Mouse (Mus musculus) left cerebral cortex, adult 6 months (tissue): Measurements from ENCODE around the gene Pced1a. TPM values are rescaled to one million over a fixed set of nuclear protein-coding genes. Genes with fewer than 3 reads are reported as not detected.

Source experiments
- long read RNA-seq, 2 experiments: library from polyadenylated mRNA; unstranded; transcript quantifications; one replicate each; pipeline ENCODE4 v2.0.0; 2019 to 2020
- polyA plus RNA-seq: library from polyadenylated mRNA; unstranded; fragments of <200 nt; fragmentation: Nextera tagmentation; gene quantifications from 2 replicates; pipeline ENCODE4 v1.2.3, GENCODE M21; 2021

Pced1a gene
- polyA plus RNA-seq, result 7.8 and 9.5 TPM in 2 replicates
- long read RNA-seq, experiment 1, transcript Pced1a-201 (7 exons, 3,496 nt), result major isoform, 5 of 28 reads
- long read RNA-seq, experiment 1, partial matches to known transcripts, result 7 of 28 reads
- long read RNA-seq, experiment 1, other reads (novel, unspliced or antisense), result 14 of 28 reads
- long read RNA-seq, experiment 2, partial matches to known transcripts, result 1 of 3 reads
- long read RNA-seq, experiment 2, other reads (novel, unspliced or antisense), result 1 of 3 reads

DNA sequence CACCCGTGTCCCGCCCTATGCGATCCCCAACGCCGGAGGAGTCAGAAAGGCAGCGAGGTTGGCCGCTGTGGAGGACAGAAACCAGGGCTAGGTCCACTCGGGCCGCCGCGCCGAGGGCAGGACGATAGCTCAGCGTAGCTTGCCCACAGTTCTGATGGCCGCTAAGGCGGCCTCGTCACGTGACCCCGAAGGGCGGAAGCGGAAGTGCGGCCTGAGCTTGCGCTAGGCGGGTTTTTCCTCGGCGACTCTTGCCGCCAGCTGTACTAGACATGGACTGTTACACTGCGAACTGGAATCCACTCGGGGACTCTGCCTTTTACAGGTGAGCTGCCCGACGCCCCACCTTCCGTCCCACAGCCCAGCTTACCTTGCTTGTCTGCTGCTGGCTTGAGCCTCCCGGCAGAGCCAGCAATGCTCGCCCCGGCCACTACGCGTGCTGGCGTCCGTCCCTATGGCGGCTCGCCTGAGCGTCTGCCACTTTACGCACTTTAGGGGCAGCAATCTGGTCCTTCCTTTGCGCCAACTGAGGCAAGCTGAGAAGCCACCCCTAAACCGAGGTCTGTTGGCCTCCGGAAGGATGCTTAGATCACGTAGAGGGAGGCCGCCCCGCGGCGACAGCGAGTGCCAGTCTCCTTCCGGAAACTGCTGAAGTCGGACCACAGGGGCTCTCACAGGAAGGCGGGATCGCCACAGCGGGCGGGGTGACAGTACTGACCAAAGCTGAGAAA lies at the start of gene Pced1a, which contains the start of gene Vps16:
Gene Pced1a (minus strand): TSS at position 576 of the 728 bp plus-strand sequence.
Gene Vps16 (plus strand): TSS at position 214 of the 728 bp plus-strand sequence.

DNA sequence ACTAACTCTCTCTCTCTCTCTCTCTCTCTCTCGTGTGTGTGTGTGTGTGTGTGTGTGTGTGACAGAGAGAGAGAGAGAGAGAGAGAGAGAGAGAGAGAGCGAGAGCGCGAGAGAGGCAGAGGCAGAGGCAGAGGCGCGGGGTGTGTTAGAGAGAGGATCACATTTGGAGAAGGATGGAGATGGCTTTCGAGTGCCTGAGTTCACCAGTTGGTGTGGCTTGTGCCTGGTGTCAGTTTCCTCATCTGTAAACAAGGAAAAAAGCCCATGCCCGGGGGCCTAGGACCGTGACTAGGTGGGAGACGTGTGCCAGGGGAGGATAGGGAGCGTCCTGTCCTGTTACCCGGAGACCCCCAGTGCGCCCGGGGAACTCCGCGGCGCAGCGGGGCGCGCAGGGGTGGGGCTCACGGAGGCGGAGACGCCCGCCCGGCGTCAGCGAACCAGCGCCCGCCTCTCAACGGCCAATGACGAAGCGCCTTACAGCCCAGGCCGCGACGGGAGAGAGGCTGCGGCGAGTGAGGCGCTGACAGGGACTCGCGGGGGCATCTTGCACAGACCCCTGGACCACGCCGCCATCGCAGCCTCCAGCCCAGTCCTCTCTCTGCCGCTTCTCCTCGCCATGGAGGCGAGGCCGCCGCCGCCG lies 25.4 kb upstream of the Pced1a start, which contains the start of gene Ptpra:
Gene Ptpra (plus strand): TSS at position 485 of the 640 bp plus-strand sequence.

GRCm38 (mm10) chr2:130406178-130406577 lies 18.3 kb downstream of the Pced1a start, which contains the start of gene Tmem239:
Tmem239 (plus strand) TSS chr2:130406478.

GRCm38 (mm10) chr2:130404939-130405338 lies 19.6 kb downstream of the Pced1a start, which contains the start of the genes Gm28372 and 1700020A23Rik:
Gm28372 (plus strand) TSS chr2:130405239.
1700020A23Rik (plus strand) TSS chr2:130405259.

DNA sequence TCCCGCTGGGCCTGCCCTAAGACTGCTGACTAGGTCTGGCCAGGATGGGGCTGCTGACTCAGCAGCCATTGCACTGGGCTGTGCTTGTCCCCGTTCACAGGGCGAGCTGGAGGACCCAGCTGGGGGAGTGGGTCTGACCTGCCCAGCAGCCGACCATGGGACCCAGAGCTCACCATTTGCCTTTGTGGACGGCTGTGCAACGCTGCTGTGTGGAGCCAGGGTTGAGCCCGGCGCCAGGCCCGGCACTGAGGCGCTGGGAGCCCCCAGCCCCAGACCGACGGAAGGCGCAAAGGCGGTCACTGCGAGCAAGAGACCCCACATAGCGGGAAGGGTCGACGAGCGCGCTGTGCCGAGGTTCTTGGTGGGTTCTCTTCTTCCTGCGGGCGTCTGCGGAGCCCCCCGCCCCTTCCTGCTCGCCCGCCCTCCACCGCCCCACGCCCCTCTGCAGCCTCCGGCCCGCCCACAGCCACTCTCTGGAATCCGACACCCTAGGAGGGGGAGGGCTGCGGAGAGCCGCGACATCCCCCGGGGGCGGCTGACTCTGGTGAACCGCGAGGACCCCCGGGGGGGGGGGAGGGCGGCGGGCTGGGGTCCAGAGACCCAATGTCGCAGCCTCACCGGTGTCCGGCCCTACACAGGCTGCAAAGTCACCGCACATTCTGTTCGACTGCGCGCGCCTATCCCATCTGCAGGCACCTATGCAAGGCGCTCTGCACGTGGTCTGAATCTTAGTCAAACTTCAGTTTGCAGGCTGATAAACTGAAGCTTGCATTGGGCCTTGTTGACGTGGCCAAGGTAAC lies 27.1 kb downstream of the Pced1a start, which contains the start of gene Cpxm1:
Gene Cpxm1 (minus strand): TSS at position 389 of the 800 bp plus-strand sequence.

Other genes with a start within 250 kb of the Pced1a start
- gene Snrpb, start 245.3 kb downstream of the Pced1a start, polyA plus RNA-seq, result 201 and 239 TPM in 2 replicates
- gene Tmc2, start 229.5 kb downstream of the Pced1a start, polyA plus RNA-seq, result not detected in 2 replicates
- gene Nop56, start 150.3 kb downstream of the Pced1a start, polyA plus RNA-seq, result 52.1 and 80.5 TPM in 2 replicates
- gene Idh3b, start 140.2 kb downstream of the Pced1a start, polyA plus RNA-seq, result 379 and 452 TPM in 2 replicates
- 0.51 and 0.83 TPM in 2 replicates for gene Ebf4, start 129.5 kb downstream of the Pced1a start, polyA plus RNA-seq
- gene Cpxm1, start 27.1 kb downstream of the Pced1a start, polyA plus RNA-seq, result 3.1 and 4.3 TPM in 2 replicates
- gene Gm28372, start 19.5 kb downstream of the Pced1a start, polyA plus RNA-seq, result not detected in 2 replicates
- not detected in 2 replicates for gene 1700020A23Rik, start 19.4 kb downstream of the Pced1a start, polyA plus RNA-seq
- gene Tmem239, start 18.2 kb downstream of the Pced1a start, polyA plus RNA-seq, result not detected in 2 replicates
- gene Vps16, start 362 bp downstream of the Pced1a start, polyA plus RNA-seq, result 33.3 and 46.6 TPM in 2 replicates
- 32.4 and 125 TPM in 2 replicates for gene Ptpra, start 25.6 kb upstream of the Pced1a start, polyA plus RNA-seq
- gene Mrps26, start 139.0 kb upstream of the Pced1a start, polyA plus RNA-seq, result 141 and 170 TPM in 2 replicates
- 0.53 TPM in 1 of 2 replicates, not detected in the other for gene Oxt, start 151.5 kb upstream of the Pced1a start, polyA plus RNA-seq
- 1.3 and 6.6 TPM in 2 replicates for gene Avp, start 157.9 kb upstream of the Pced1a start, polyA plus RNA-seq
- gene Fastkd5, start 205.3 kb upstream of the Pced1a start, polyA plus RNA-seq, result 3.2 and 3.6 TPM in 2 replicates
- 8.8 TPM in 2 replicates for gene Ubox5, start 205.3 kb upstream of the Pced1a start, polyA plus RNA-seq
- gene Lzts3, start 218.1 kb upstream of the Pced1a start, polyA plus RNA-seq, result 6.4 and 10.5 TPM in 2 replicates
- 182 and 214 TPM in 2 replicates for gene Ddrgk1, start 240.0 kb upstream of the Pced1a start, polyA plus RNA-seq
- gene Itpa, start 242.9 kb upstream of the Pced1a start, polyA plus RNA-seq, result 65.4 and 72.9 TPM in 2 replicates